Mouse (Mus musculus): ENCODE measurements around the gene Abl2.

DNA sequence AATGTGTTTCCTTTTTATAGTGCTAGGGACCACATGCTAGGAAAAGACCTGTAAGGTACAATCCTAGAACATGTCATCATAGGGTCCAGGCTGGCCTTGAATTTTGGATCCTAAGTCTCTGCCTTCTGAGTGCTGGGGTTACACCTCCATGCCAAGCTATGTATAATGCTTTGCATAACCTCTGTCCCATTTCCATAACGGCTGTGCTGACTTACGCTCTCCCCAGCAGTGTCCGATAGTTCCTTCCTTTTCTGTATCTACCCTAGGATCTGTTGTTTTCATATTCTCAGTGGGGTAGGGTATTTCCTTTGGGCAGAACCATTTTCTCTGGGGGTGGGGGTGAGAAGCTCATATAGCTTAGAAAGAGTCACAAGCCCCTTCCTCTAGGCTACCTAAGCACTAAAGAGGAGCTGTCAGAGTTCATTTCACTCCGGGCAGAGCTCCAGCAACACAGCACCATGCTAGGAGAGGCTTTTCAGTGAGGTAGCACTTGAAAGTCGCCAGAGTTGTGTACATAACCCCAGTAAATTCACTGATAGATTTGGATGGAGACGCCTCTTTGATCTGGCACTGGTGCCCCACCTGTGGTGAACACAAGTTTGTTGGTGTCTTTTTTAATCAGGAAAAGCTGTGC lies 93.7 kb downstream of the Abl2 start:
- TF ChIP-seq CTCF (IDR thresholded peaks at IDR 0.05; ENCODE audit: low read depth, low read length) (no peak), POLR2A (IDR thresholded peaks at IDR 0.05; ENCODE audit: extremely low read depth, insufficient read depth, low read length) (no peak)

Data from liver, adult 2 months (tissue).